ENCODE assay signal across 7 mouse cellular contexts in the genomic region with DNA sequence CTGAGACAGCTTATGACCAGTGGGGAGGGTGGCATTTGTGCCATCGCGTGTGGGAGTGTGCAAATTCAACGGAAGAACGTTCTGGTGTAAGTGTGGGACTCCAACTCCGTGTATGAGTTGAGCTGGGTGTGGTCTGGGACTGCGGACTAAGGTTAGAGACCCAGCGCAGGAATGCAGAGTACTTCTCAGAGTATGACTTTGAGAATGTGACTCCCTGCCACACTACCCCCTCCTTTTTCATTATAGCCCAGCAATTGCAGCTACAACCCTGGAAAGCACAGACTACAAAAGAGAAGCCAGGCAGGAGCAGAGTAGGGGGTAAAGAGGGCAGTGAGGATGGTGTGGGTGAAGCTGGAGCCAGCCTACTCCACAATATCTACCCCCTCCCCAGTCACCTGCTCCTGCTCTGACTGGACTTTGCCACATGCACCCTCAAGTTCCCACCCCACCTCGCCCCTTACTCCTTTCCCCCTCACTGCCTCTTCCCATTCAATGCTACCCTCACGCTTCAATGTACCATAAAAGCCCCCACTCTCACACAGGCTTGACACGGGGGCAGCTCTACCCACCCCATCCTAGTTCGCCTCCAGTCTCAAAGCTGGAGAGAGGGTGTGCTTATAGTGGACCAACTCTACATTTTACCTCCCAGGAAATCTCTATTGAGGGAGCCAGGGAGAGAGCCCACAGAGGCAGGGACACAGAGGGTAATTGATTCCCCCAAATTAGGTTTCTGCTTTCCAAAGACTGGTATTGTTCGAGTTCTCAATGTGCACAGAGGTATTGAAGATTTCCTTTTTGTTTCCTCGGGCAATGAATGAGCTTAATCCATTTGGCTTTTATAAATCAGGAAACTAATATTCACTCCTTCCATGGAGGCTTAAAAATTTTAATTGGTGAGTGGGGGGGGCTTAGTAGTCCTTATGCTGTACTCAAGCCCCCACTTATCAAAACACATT. TPM values are rescaled to one million over a fixed set of nuclear protein-coding genes. Genes with fewer than 3 reads are reported as not detected.
DNase-seq lines count a peak whose midpoint lies in the region; ATAC-seq and TF ChIP-seq lines count a peak whose summit lies in the region.

No protein-coding gene starts in this region.

- H3K36me3 ChIP-seq in lung, postnatal 0 days (ENCODE audit: insufficient read depth, low read length): no peaks in the 10 kb centered on the region
- H3K36me3 ChIP-seq in embryonic facial prominence, embryonic 15.5 days: no peaks in the 10 kb centered on the region
- no peaks in the 10 kb centered on the region for H3K36me3 ChIP-seq in intestine, postnatal 0 days (ENCODE audit: control insufficient read depth, insufficient read depth)
- H3K36me3 ChIP-seq in stomach, embryonic 16.5 days (ENCODE audit: control insufficient read depth, insufficient read depth, low read length): no peaks in the 10 kb centered on the region

- H3K4me3 ChIP-seq in lung, postnatal 0 days (ENCODE audit: low read depth, low read length): no peak overlapping the region
- peak overlapping the region; percentile 66 for H3K4me3 ChIP-seq in embryonic facial prominence, embryonic 15.5 days (replicated peaks)
- no peak overlapping the region for H3K4me3 ChIP-seq in intestine, postnatal 0 days (ENCODE audit: low read depth, low read length)
- H3K4me3 ChIP-seq in stomach, embryonic 16.5 days (replicated peaks; ENCODE audit: low read length): peak overlapping the region; percentile 61; the same call in 1 of the 2 replicates

- peak; percentile 62 for ATAC-seq in lung, postnatal 0 days
- ATAC-seq in embryonic facial prominence, embryonic 15.5 days (ENCODE audit: insufficient number of reproducible peaks, low FRiP score, low TSS enrichment, low read depth): no peak
- no peak for ATAC-seq in intestine, postnatal 0 days
- no peak for ATAC-seq in stomach, embryonic 16.5 days (ENCODE audit: insufficient read depth, low FRiP score)

- H3K9ac ChIP-seq in lung, postnatal 0 days (replicated peaks; ENCODE audit: low read depth): no peak overlapping the region
- H3K9ac ChIP-seq in embryonic facial prominence, embryonic 15.5 days: no peak overlapping the region
- H3K9ac ChIP-seq in intestine, postnatal 0 days (ENCODE audit: low read depth, low read length): no peak overlapping the region
- peak overlapping the region; percentile 72 for H3K9ac ChIP-seq in stomach, embryonic 16.5 days (ENCODE audit: low read length)

- WGBS in lung, postnatal 0 days: 29% methylated on average over 13 of the region's 13 CpGs
- 11% methylated on average over 13 of the region's 13 CpGs for WGBS in embryonic facial prominence, embryonic 15.5 days
- WGBS in intestine, postnatal 0 days: 28% methylated on average over 13 of the region's 13 CpGs
- WGBS in stomach, embryonic 16.5 days: 30% methylated on average over 13 of the region's 13 CpGs

- peak; percentile 37 for DNase-seq in lung, postnatal 0 days (ENCODE audit: low spot score)
- no peak for DNase-seq in lung, adult 18-20 months
- no peak for DNase-seq in spleen, adult 12 weeks (ENCODE audit: low spot score)
- no peak for DNase-seq in left cerebral cortex, adult 9 months (ENCODE audit: low spot score in 2 of 2)

- H3K27me3 ChIP-seq in lung, postnatal 0 days (replicated peaks; ENCODE audit: insufficient read depth, low read length): peaks cover 16% of the 10 kb centered on the region
- H3K27me3 ChIP-seq in embryonic facial prominence, embryonic 15.5 days: peaks cover 32% of the 10 kb centered on the region
- H3K27me3 ChIP-seq in intestine, postnatal 0 days (replicated peaks; ENCODE audit: control insufficient read depth, insufficient read depth, low read length): peaks cover 37% of the 10 kb centered on the region
- H3K27me3 ChIP-seq in stomach, embryonic 16.5 days (ENCODE audit: control insufficient read depth, insufficient read depth, low read length): peaks cover 35% of the 10 kb centered on the region

- TF ChIP-seq EP300 in lung, postnatal 0 days (IDR thresholded peaks at IDR 0.05): no peak

- H3K27ac ChIP-seq in lung, postnatal 0 days (ENCODE audit: low read length): no peak overlapping the region
- no peak overlapping the region for H3K27ac ChIP-seq in embryonic facial prominence, embryonic 15.5 days (replicated peaks)
- H3K27ac ChIP-seq in intestine, postnatal 0 days (ENCODE audit: low read depth, low read length): no peak overlapping the region
- no peak overlapping the region for H3K27ac ChIP-seq in stomach, embryonic 16.5 days (ENCODE audit: low read length)

- no peaks in the 10 kb centered on the region for H3K9me3 ChIP-seq in lung, postnatal 0 days (ENCODE audit: low read length)
- no peaks in the 10 kb centered on the region for H3K9me3 ChIP-seq in embryonic facial prominence, embryonic 15.5 days (replicated peaks)
- no peaks in the 10 kb centered on the region for H3K9me3 ChIP-seq in intestine, postnatal 0 days (ENCODE audit: control insufficient read depth)
- H3K9me3 ChIP-seq in stomach, embryonic 16.5 days (replicated peaks; ENCODE audit: control insufficient read depth, low read length): no peaks in the 10 kb centered on the region

- peak overlapping the region; percentile 87 for H3K4me2 ChIP-seq in lung, postnatal 0 days (replicated peaks; ENCODE audit: low read depth, low read length)
- H3K4me2 ChIP-seq in embryonic facial prominence, embryonic 15.5 days (replicated peaks): peak overlapping the region; percentile 97
- peak overlapping the region; percentile 97; the same call in 1 of the 2 replicates for H3K4me2 ChIP-seq in intestine, postnatal 0 days (replicated peaks; ENCODE audit: low read depth)
- H3K4me2 ChIP-seq in stomach, embryonic 16.5 days (ENCODE audit: low read depth, low read length): peak overlapping the region; percentile 97

- TF ChIP-seq CTCF in lung, postnatal 0 days (IDR thresholded peaks at IDR 0.05): no peak
- no peak for TF ChIP-seq CTCF in intestine, postnatal 0 days (IDR thresholded peaks at IDR 0.05; ENCODE audit: low read depth)

- H3K4me1 ChIP-seq in lung, postnatal 0 days (ENCODE audit: insufficient read depth, low read depth, low read length): no peaks in the 10 kb centered on the region; the same call in 1 of the 2 replicates
- H3K4me1 ChIP-seq in embryonic facial prominence, embryonic 15.5 days: peaks cover 12% of the 10 kb centered on the region
- 0 out of 2 replicates have a peak, but pooled peaks cover 5% of the 10 kb centered on the region for H3K4me1 ChIP-seq in intestine, postnatal 0 days (replicated peaks; ENCODE audit: control insufficient read depth, insufficient read depth, low read length)
- H3K4me1 ChIP-seq in stomach, embryonic 16.5 days (ENCODE audit: control insufficient read depth, insufficient read depth, low read length): peaks cover 6% of the 10 kb centered on the region; the same call in 1 of the 2 replicates

RNA-seq across cellular contexts. Expression of a gene that starts 0.9 kb away (rescaled TPM):
- polyA plus RNA-seq in lung, postnatal 0 days (2015; fragmentation: Nextera tagmentation; extraction: Ambion mirVana): 10.0 and 10.3 TPM in 2 replicates
- polyA plus RNA-seq in embryonic facial prominence, embryonic 15.5 days (2015; fragmentation: Nextera tagmentation; extraction: Ambion mirVana): 82.9 and 91.6 TPM in 2 replicates
- 2.3 and 2.9 TPM in 2 replicates for polyA plus RNA-seq in intestine, postnatal 0 days (2015; fragmentation: Nextera tagmentation; extraction: Ambion mirVana)
- 5.2 and 8.3 TPM in 2 replicates for polyA plus RNA-seq in stomach, embryonic 16.5 days (2015; fragmentation: Nextera tagmentation; extraction: Ambion mirVana)

Comparison
In these comparisons a context has a peak if more than half of its experiments do, and no peak if none do; other contexts are left out.
1. H3K4me3 ChIP-seq: peak in embryonic facial prominence, embryonic 15.5 days (single experiment) and stomach, embryonic 16.5 days (single experiment); none in lung, postnatal 0 days (single experiment) and intestine, postnatal 0 days (single experiment).
2. Peak in every context shown above with its lines, with median percentiles within 50 percentile points of each other: H3K4me2 ChIP-seq.